Comparison of ENCODE assay signal across 11 mouse cellular contexts in the genomic region with DNA sequence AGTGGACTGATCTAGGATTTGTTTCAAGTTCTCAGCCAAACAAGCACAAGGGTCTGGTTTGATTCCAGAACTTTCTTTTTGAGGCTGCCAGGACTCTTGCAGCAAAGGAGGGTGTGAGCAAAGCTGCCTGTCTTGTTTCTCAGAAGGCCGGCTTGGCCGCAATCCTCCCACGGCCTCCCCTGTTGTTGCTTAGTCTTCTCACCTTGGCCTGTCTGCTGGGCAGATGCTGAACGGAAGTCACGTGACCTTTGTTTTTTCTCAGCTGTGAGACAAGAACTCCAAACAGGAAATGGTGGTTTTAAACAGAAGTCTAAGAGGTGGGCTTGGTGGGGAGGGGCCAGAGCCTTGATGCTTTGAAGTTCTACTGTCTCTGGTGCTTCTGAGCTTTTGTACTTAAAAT.
A peak's percentile ranks its signal among the peaks of the same experiment; 100 is the strongest.
DNase-seq lines count a peak whose midpoint lies in the region; ATAC-seq and TF ChIP-seq lines count a peak whose summit lies in the region.
"Had no signal": no experiment of that assay in that cellular context is flagged by ENCODE, and none has a peak within 500 bp of the region (broad histone marks: within the 10 kb centered on the region; RNA-seq: fewer than 3 reads in every experiment).

No protein-coding gene starts in this region.

- H3K79me2 ChIP-seq in heart, adult 2 months (replicated peaks; ENCODE audit: control insufficient read depth, insufficient read depth, low read length): no peaks in the 10 kb centered on the region

- no peak overlapping the region for H3K27ac ChIP-seq in heart, embryonic 11.5 days (ENCODE audit: low read depth, low read length)
- H3K27ac ChIP-seq in heart, adult 2 months: peak overlapping the region; percentile 19; the same call in 1 of the 2 replicates
- H3K27ac ChIP-seq in limb, embryonic 11.5 days (replicated peaks; ENCODE audit: low read depth, low read length): no peak overlapping the region
- no peak overlapping the region for H3K27ac ChIP-seq in hindbrain, embryonic 12.5 days
- H3K27ac ChIP-seq: hindbrain, embryonic 15.5 days; neural tube, embryonic 13.5 days had no signal

- peak; percentile 97 for DNase-seq in heart, adult 11 months
- peak; percentile 93 for DNase-seq in R1 (ENCODE audit: low read depth, low spot score)
- peak; percentile 43 to 72 for DNase-seq in heart, adult 2 months
- DNase-seq in limb, embryonic 11.5 days (ENCODE audit: low spot score): peak; percentile 30
- DNase-seq in ovary, postnatal 36 days (ENCODE audit: low spot score): peak; percentile 58
- DNase-seq in neural tube, embryonic 10.5 days (ENCODE audit: extremely low spot score, low spot score): no peak

- no peak for TF ChIP-seq EP300 in heart, adult 2 months (IDR thresholded peaks at IDR 0.05; ENCODE audit: insufficient read depth, low read depth, low read length)

- intact Hi-C loops in heart, adult 2 months (cut with DNase I): no loop called here

- no peak overlapping the region for H3K4me3 ChIP-seq in heart, embryonic 11.5 days (ENCODE audit: low read depth, low read length)
- no peak overlapping the region for H3K4me3 ChIP-seq in heart, adult 2 months
- no peak overlapping the region for H3K4me3 ChIP-seq in limb, embryonic 11.5 days (ENCODE audit: low read depth, low read length)
- no peak overlapping the region for H3K4me3 ChIP-seq in hindbrain, embryonic 12.5 days
- H3K4me3 ChIP-seq: hindbrain, embryonic 15.5 days; neural tube, embryonic 13.5 days had no signal

- no peak for ATAC-seq in heart, embryonic 11.5 days (replicated peaks; ENCODE audit: insufficient number of reproducible peaks, low FRiP score, low TSS enrichment)
- no peak for ATAC-seq in limb, embryonic 11.5 days (ENCODE audit: insufficient number of reproducible peaks, low FRiP score, low TSS enrichment, low read depth)
- no peak for ATAC-seq in hindbrain, embryonic 12.5 days (ENCODE audit: low FRiP score)
- ATAC-seq: Patski had no signal

- 0 out of 2 replicates have a peak, but pooled peaks have one; percentile 18 for TF ChIP-seq POLR2A in heart, adult 2 months (IDR thresholded peaks at IDR 0.05; ENCODE audit: insufficient read depth, low read depth, low read length)

- H3K4me1 ChIP-seq in heart, embryonic 11.5 days (ENCODE audit: control insufficient read depth, insufficient read depth, low read length): peaks cover 2% of the 10 kb centered on the region; the same call in 1 of the 2 replicates
- H3K4me1 ChIP-seq in heart, adult 2 months (ENCODE audit: control insufficient read depth, insufficient read depth, low read length): peaks cover 2% of the 10 kb centered on the region; the same call in 1 of the 2 replicates
- no peaks in the 10 kb centered on the region for H3K4me1 ChIP-seq in limb, embryonic 11.5 days (ENCODE audit: control insufficient read depth, insufficient read depth, low read length)
- no peaks in the 10 kb centered on the region for H3K4me1 ChIP-seq in hindbrain, embryonic 12.5 days
- H3K4me1 ChIP-seq: hindbrain, embryonic 15.5 days; neural tube, embryonic 13.5 days had no signal

- H3K9me3 ChIP-seq in heart, embryonic 11.5 days (replicated peaks; ENCODE audit: control insufficient read depth, low read length): peaks cover 2% of the 10 kb centered on the region
- H3K9me3 ChIP-seq in limb, embryonic 11.5 days (ENCODE audit: control insufficient read depth, low read length): no peaks in the 10 kb centered on the region; the same call in 1 of the 2 replicates
- H3K9me3 ChIP-seq in hindbrain, embryonic 12.5 days (replicated peaks): no peaks in the 10 kb centered on the region
- H3K9me3 ChIP-seq: hindbrain, embryonic 15.5 days; neural tube, embryonic 13.5 days had no signal

- no peaks in the 10 kb centered on the region for H3K27me3 ChIP-seq in heart, embryonic 11.5 days (ENCODE audit: control insufficient read depth, insufficient read depth, low read length)
- no peaks in the 10 kb centered on the region for H3K27me3 ChIP-seq in heart, adult 2 months (ENCODE audit: control insufficient read depth, insufficient read depth, low read length)
- H3K27me3 ChIP-seq in limb, embryonic 11.5 days (ENCODE audit: control insufficient read depth, insufficient read depth, low read length): no peaks in the 10 kb centered on the region
- no peaks in the 10 kb centered on the region for H3K27me3 ChIP-seq in hindbrain, embryonic 12.5 days
- H3K27me3 ChIP-seq: hindbrain, embryonic 15.5 days; neural tube, embryonic 13.5 days; Patski had no signal

- no peak for TF ChIP-seq CTCF in heart, adult 2 months (IDR thresholded peaks at IDR 0.05)

- H3K36me3 ChIP-seq in heart, embryonic 11.5 days (ENCODE audit: control insufficient read depth, insufficient read depth, low read length): no peaks in the 10 kb centered on the region
- H3K36me3 ChIP-seq in heart, adult 2 months (ENCODE audit: control insufficient read depth, insufficient read depth, low read length): no peaks in the 10 kb centered on the region
- H3K36me3 ChIP-seq in limb, embryonic 11.5 days (ENCODE audit: control insufficient read depth, insufficient read depth, low read length): no peaks in the 10 kb centered on the region
- no peaks in the 10 kb centered on the region for H3K36me3 ChIP-seq in hindbrain, embryonic 12.5 days
- H3K36me3 ChIP-seq: hindbrain, embryonic 15.5 days; neural tube, embryonic 13.5 days had no signal

- no peak overlapping the region for H3K9ac ChIP-seq in heart, embryonic 11.5 days (ENCODE audit: low read depth, low read length)
- H3K9ac ChIP-seq in heart, adult 2 months (ENCODE audit: low read depth, low read length): no peak overlapping the region
- H3K9ac ChIP-seq in limb, embryonic 11.5 days (ENCODE audit: low read length): no peak overlapping the region
- no peak overlapping the region for H3K9ac ChIP-seq in hindbrain, embryonic 12.5 days
- H3K9ac ChIP-seq: hindbrain, embryonic 15.5 days; neural tube, embryonic 13.5 days had no signal

- no peak overlapping the region for H3K4me2 ChIP-seq in heart, embryonic 11.5 days
- no peak overlapping the region for H3K4me2 ChIP-seq in limb, embryonic 11.5 days (ENCODE audit: low read depth, severe bottlenecking)
- H3K4me2 ChIP-seq in hindbrain, embryonic 12.5 days (replicated peaks): no peak overlapping the region
- H3K4me2 ChIP-seq: hindbrain, embryonic 15.5 days; neural tube, embryonic 13.5 days had no signal

- WGBS in heart, embryonic 11.5 days (ENCODE audit: insufficient replicate concordance): 38% methylated on average over 5 of the region's 5 CpGs
- WGBS in heart, adult 2 months: 24% methylated on average over 5 of the region's 5 CpGs
- WGBS in limb, embryonic 11.5 days: 30% methylated on average over 5 of the region's 5 CpGs
- WGBS in hindbrain, embryonic 12.5 days: 46% methylated on average over 5 of the region's 5 CpGs
